Mouse (Mus musculus) small intestine, adult 2 months (tissue): ENCODE results near the gene H60b. TPM values are rescaled to one million over a fixed set of nuclear protein-coding genes. Genes with fewer than 3 reads are reported as not detected.

ENCODE experiments used
- H3K27ac ChIP-seq: fragments of 200-500 bp; 2 replicates; pipeline ENCODE4 v1.5.1; 2012; ENCODE audit warnings: low read depth, low read length, control low read depth, inconsistent platforms; ENCODE audit not compliant: insufficient read depth
- H3K27me3 ChIP-seq: fragments of 200-500 bp; 2 replicates; pipeline ENCODE4 v1.6.1; 2012; ENCODE audit warnings: mild to moderate bottlenecking, moderate library complexity, low read length, inconsistent platforms; ENCODE audit not compliant: control insufficient read depth, insufficient read depth
- H3K36me3 ChIP-seq: fragments of 200-500 bp; 2 replicates; pipeline ENCODE4 v1.6.1; 2012; ENCODE audit warnings: mild to moderate bottlenecking, low read length, control low read depth, inconsistent platforms; ENCODE audit not compliant: control insufficient read depth, insufficient read depth
- H3K4me1 ChIP-seq: fragments of 200-500 bp; 2 replicates; pipeline ENCODE4 v1.6.1; 2012; ENCODE audit warnings: low read length, inconsistent platforms, mixed read lengths; ENCODE audit not compliant: control insufficient read depth, insufficient read depth, insufficient read length
- H3K4me3 ChIP-seq: fragments of 200-500 bp; 2 replicates; pipeline ENCODE4 v1.5.1; 2012; ENCODE audit warnings: low read depth, mild to moderate bottlenecking, control low read depth, inconsistent platforms, low read length, moderate library complexity
- CTCF ChIP-seq: fragments of 200-500 bp; IDR thresholded peaks from 2 replicates; pipeline ENCODE4 v1.5.1; 2012; ENCODE audit warnings: low read depth, mild to moderate bottlenecking, control low read depth, inconsistent platforms, low read length, moderate library complexity, mixed read lengths; ENCODE audit not compliant: insufficient replicate concordance, insufficient read length; ENCODE audit errors: extremely low read depth
- POLR2A ChIP-seq: fragments of 200-500 bp; IDR thresholded peaks from 2 replicates; pipeline ENCODE4 v1.6.1; 2012; ENCODE audit warnings: low read depth, mild to moderate bottlenecking, control low read depth, inconsistent platforms, low read length, moderate library complexity
- WGBS: fragments of 180-500 bp; shearing (Covaris S2); methylation state at CpG from one replicate; pipeline ENCODE4 v1.1.7; 2018; 5-methylcytosine and 5-hydroxymethylcytosine counted together
- polyA plus RNA-seq: library from polyadenylated mRNA; depleted of rRNA; stranded (reverse); fragments of >200 nt; gene quantifications from 2 replicates; pipeline ENCODE4 v1.2.3, GENCODE M21; 2012; rRNA removed

H60b gene
- polyA plus RNA-seq, 1 experiment: not detected

- H3K4me1 ChIP-seq: 0 out of 2 replicates have a peak, but pooled peaks cover under 1% of the 10 kb centered on the region
- H3K27ac ChIP-seq: no peak overlapping the region
- TF ChIP-seq POLR2A (no peak), CTCF (no peak)
- H3K4me3 ChIP-seq: no peak overlapping the region
- WGBS: 74% methylated on average over 6 of the region's 6 CpGs
- H3K36me3 ChIP-seq: no peaks in the 10 kb centered on the region
- H3K27me3 ChIP-seq: no peaks in the 10 kb centered on the region
Observed at GRCm38 (mm10) chr10:22303736-22304135, 145.3 kb downstream of the H60b start.

- TF ChIP-seq POLR2A: no peak
- no peaks in the 10 kb centered on the region for H3K36me3 ChIP-seq
- no peak overlapping the region for H3K27ac ChIP-seq
- no peak overlapping the region for H3K4me3 ChIP-seq
- WGBS: 77% methylated on average over 4 of the region's 4 CpGs
- H3K4me1 ChIP-seq: no peaks in the 10 kb centered on the region
- no peaks in the 10 kb centered on the region for H3K27me3 ChIP-seq
Observed at GRCm38 (mm10) chr10:22305801-22306200, 147.4 kb downstream of the H60b start.

GRCm38 (mm10) chr10:22306452-22306851, 148.1 kb downstream of the H60b start:
- H3K27me3 ChIP-seq: no peaks in the 10 kb centered on the region
- H3K4me3 ChIP-seq: peak overlapping the region; percentile 19; the same call in 1 of the 2 replicates
- TF ChIP-seq POLR2A: no peak
- TF ChIP-seq CTCF: no peak
- H3K36me3 ChIP-seq: no peaks in the 10 kb centered on the region
- WGBS: 44% methylated on average over 4 of the region's 4 CpGs
- H3K27ac ChIP-seq: no peak overlapping the region; the same call in 1 of the 2 replicates
- no peaks in the 10 kb centered on the region for H3K4me1 ChIP-seq

GRCm38 (mm10) chr10:22308221-22308620, 149.8 kb downstream of the H60b start:
- no peaks in the 10 kb centered on the region for H3K27me3 ChIP-seq
- TF ChIP-seq CTCF: no peak
- TF ChIP-seq POLR2A: no peak
- H3K4me3 ChIP-seq: no peak overlapping the region
- WGBS: 52% methylated on average over 1 of the region's 1 CpGs
- no peaks in the 10 kb centered on the region for H3K36me3 ChIP-seq
- H3K27ac ChIP-seq: no peak overlapping the region
- no peaks in the 10 kb centered on the region for H3K4me1 ChIP-seq

- Histone ChIP-seq H3K4me1 (no peaks in the 10 kb centered on the region), H3K27me3 (no peaks in the 10 kb centered on the region), H3K36me3 (no peaks in the 10 kb centered on the region), H3K4me3 (no peak overlapping the region), H3K27ac (no peak overlapping the region)
- no peak for TF ChIP-seq POLR2A
- no peak for TF ChIP-seq CTCF
- WGBS: 92% methylated on average over 2 of the region's 2 CpGs
Observed at GRCm38 (mm10) chr10:22322858-22323257, 164.5 kb downstream of the H60b start.

Other genes with a start within 250 kb of the H60b start
- not detected in 2 replicates for gene 4930444G20Rik, start 90.5 kb upstream of the H60b start, polyA plus RNA-seq
- 2.9 and 4.4 TPM in 2 replicates for gene E030030I06Rik, start 9.3 kb upstream of the H60b start, polyA plus RNA-seq
- 0.37 and 0.44 TPM in 2 replicates for gene Raet1e, start within 50 bp of the H60b start, polyA plus RNA-seq
- not detected in 2 replicates for gene Raet1d, start 202.0 kb downstream of the H60b start, polyA plus RNA-seq